Mouse (Mus musculus) forebrain, embryonic 11.5 days (tissue): ENCODE data around the gene Actrt3. TPM values are rescaled to one million over a fixed set of nuclear protein-coding genes. Genes with fewer than 3 reads are reported as not detected.

Experiments used
- ATAC-seq: fragments of 200-750 bp; cut with Nextera tagmentation; replicated peaks from 2 replicates; pipeline ENCODE4 v1.8.0; 2017; ENCODE audit warnings: moderate TSS enrichment; ENCODE audit not compliant: low FRiP score
- DNase-seq: peaks from one replicate; pipeline ENCODE4 v3.0.0-alpha.2; 2017; ENCODE audit warnings: low spot score
- H3K27ac ChIP-seq: fragments of 300-500 bp; sonication (generic); 2 replicates; pipeline ENCODE4 v1.5.1; 2014; ENCODE audit warnings: low read depth, low read length
- H3K27me3 ChIP-seq: fragments of 300-500 bp; sonication (generic); 2 replicates; pipeline ENCODE4 v1.6.1; 2014; ENCODE audit warnings: mild to moderate bottlenecking, low read length, mixed read lengths; ENCODE audit not compliant: control insufficient read depth, insufficient read depth
- H3K36me3 ChIP-seq: fragments of 300-500 bp; sonication (generic); 2 replicates; pipeline ENCODE4 v1.6.1; 2014; ENCODE audit warnings: mild to moderate bottlenecking, low read length, moderate library complexity, mixed read lengths; ENCODE audit not compliant: control insufficient read depth, insufficient read depth
- H3K4me1 ChIP-seq: fragments of 300-500 bp; sonication (generic); replicated peaks from 2 replicates; pipeline ENCODE4 v1.6.1; 2014; ENCODE audit warnings: low read length, mixed read lengths; ENCODE audit not compliant: control insufficient read depth, insufficient read depth
- H3K4me2 ChIP-seq: fragments of 300-500 bp; sonication (generic); 2 replicates; pipeline ENCODE4 v1.6.1; 2014; ENCODE audit warnings: low read depth, mild to moderate bottlenecking, low read length, moderate library complexity, mixed read lengths; ENCODE audit not compliant: severe bottlenecking
- H3K4me3 ChIP-seq: fragments of 300-500 bp; sonication (generic); 2 replicates; pipeline ENCODE4 v1.5.1; 2014; ENCODE audit warnings: low read depth, low read length
- H3K9ac ChIP-seq: fragments of 300-500 bp; sonication (generic); 2 replicates; pipeline ENCODE4 v1.6.1; 2014; ENCODE audit warnings: low read length
- H3K9me3 ChIP-seq: fragments of 300-500 bp; sonication (generic); 2 replicates; pipeline ENCODE4 v1.6.1; 2016; ENCODE audit warnings: low read length, mixed read lengths; ENCODE audit not compliant: control insufficient read depth
- WGBS: fragments of 180-500 bp; shearing (Covaris S2); extraction: QIAGEN DNeasy Blood & Tissue Kit; methylation state at CpG from one replicate; pipeline ENCODE4 v1.1.7; 2014; 5-methylcytosine and 5-hydroxymethylcytosine counted together
- polyA plus RNA-seq: library from polyadenylated mRNA; unstranded; fragments of >200 nt; fragmentation: Nextera tagmentation; extraction: Ambion mirVana; gene quantifications from 2 replicates; pipeline ENCODE4 v1.2.1, GENCODE M21; 2014

Actrt3 gene
- polyA plus RNA-seq, 1 experiment from 2014 or later = not detected

DNA sequence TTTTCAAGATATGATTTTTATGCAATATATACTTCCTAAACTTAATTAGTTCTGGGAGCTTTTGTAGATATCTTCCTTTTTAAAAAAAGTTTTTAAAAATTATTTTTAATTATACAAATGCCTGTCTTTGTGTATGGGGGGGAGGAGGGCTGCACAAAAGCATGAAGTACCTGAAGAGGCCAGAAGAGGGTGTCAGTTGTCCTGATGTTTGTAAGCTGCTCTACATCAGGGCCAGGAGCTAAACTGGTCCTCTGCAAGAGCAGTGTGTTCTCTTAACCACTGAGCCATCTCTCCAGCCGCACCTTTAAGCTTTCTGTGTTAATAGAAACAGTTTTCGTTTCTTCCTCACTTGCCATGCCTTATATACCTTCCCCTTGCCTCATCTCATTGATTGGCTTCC, 49.5 kb downstream of the Actrt3 start:
- H3K27ac ChIP-seq = no peak overlapping the region
- H3K27me3 ChIP-seq = no peaks in the 10 kb centered on the region
- no peaks in the 10 kb centered on the region for H3K36me3 ChIP-seq
- H3K4me1 ChIP-seq = no peaks in the 10 kb centered on the region
- no peak overlapping the region for H3K4me2 ChIP-seq
- no peak overlapping the region for H3K9ac ChIP-seq
- H3K9me3 ChIP-seq = no peaks in the 10 kb centered on the region
- ATAC-seq = no peak
- no peak overlapping the region for H3K4me3 ChIP-seq
- DNase-seq = no peak
- 55% methylated on average over 2 of the region's 2 CpGs for WGBS

DNA sequence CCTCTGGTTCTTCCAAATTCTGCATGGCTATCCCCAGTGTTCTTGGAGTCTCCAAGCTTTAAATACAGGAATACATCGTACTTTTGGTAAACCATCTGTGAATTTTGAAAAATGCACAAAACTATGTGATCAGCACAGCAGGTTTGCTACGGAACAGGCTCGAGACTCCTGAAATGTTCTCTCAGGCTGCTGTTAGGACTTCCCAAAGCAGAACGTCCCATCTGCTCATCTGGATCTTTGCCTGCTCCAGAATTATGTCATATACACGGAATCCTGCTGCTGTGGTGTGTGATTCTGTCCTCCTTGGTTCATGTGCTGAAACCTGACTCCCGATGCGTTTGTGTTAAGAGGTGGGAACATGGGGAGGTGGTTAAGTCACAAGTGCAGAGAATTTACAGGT, 50.8 kb downstream of the Actrt3 start:
- ATAC-seq (no peak), DNase-seq (no peak)
- no peaks in the 10 kb centered on the region for H3K27me3 ChIP-seq
- H3K4me1 ChIP-seq = no peaks in the 10 kb centered on the region
- H3K9me3 ChIP-seq = no peaks in the 10 kb centered on the region
- H3K36me3 ChIP-seq = no peaks in the 10 kb centered on the region
- no peak overlapping the region for H3K27ac ChIP-seq
- H3K4me2 ChIP-seq = no peak overlapping the region
- H3K9ac ChIP-seq = no peak overlapping the region
- 87% methylated on average over 7 of the region's 7 CpGs for WGBS
- H3K4me3 ChIP-seq = no peak overlapping the region

DNA sequence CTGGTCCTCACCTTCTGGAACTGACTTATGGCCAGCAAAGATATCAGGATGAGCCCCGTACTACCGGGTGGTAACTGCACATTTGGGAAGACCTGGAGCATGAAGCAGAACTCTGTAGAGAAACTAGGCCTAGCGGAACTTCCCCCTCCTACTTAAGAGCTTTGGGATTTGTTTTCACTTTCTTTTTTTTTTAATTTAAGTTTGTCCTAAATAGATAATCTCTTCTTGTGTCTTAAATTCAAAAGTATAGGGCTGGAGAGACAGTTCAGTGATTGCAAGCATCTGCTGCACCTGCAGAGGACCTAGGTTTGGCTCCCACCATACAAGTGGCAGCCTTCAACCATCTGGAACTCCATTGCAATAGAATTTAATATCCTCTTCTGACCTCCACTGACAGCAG, 51.8 kb downstream of the Actrt3 start, which contains the start of gene Mecom:
Mecom (minus strand) TSS at position 101 of the 400 bp plus-strand sequence.
- DNase-seq (no peak), ATAC-seq (no peak)
- no peak within 1 kb of the TSS for H3K9ac ChIP-seq
- no peak within 1 kb of the TSS for H3K4me2 ChIP-seq
- H3K27ac ChIP-seq = no peak within 1 kb of the TSS
- no peaks in the 10 kb centered on the region for H3K36me3 ChIP-seq
- H3K4me1 ChIP-seq = no peaks in the 10 kb centered on the region
- no peaks in the 10 kb centered on the region for H3K9me3 ChIP-seq
- no peak within 1 kb of the TSS for H3K4me3 ChIP-seq
- no peaks in the 10 kb centered on the region for H3K27me3 ChIP-seq
- 94% methylated on average over 3 of the region's 3 CpGs for WGBS

Other genes with a start within 250 kb of the Actrt3 start
- gene Mecom, start 51.9 kb downstream of the Actrt3 start, polyA plus RNA-seq = 17.6 and 19.5 TPM in 2 replicates
- 33.4 and 36.4 TPM in 2 replicates for gene Mynn, start 2.1 kb upstream of the Actrt3 start, polyA plus RNA-seq
- not detected in 2 replicates for gene Lrriq4, start 44.6 kb upstream of the Actrt3 start, polyA plus RNA-seq
- 1.2 and 2.1 TPM in 2 replicates for gene Lrrc34, start 47.9 kb upstream of the Actrt3 start, polyA plus RNA-seq
- gene Lrrc31, start 99.9 kb upstream of the Actrt3 start, polyA plus RNA-seq = not detected in 2 replicates
- not detected in 2 replicates for gene Samd7, start 146.4 kb upstream of the Actrt3 start, polyA plus RNA-seq
- gene Sec62, start 192.9 kb upstream of the Actrt3 start, polyA plus RNA-seq = 48.5 and 62.0 TPM in 2 replicates